Mouse (Mus musculus) ES-E14 (cell line): ENCODE data around the gene Ddx19a.

Experiments used
- CHD2 ChIP-seq: IDR thresholded peaks from 2 replicates; pipeline ENCODE4 v1.6.1; 2014; ENCODE audit warnings: mild to moderate bottlenecking, low read depth, low read length, inconsistent platforms
- HCFC1 ChIP-seq: IDR thresholded peaks from 2 replicates; pipeline ENCODE4 v1.6.1; 2012; ENCODE audit warnings: low read length, inconsistent platforms, borderline replicate concordance; ENCODE audit not compliant: insufficient read depth
- MAFK ChIP-seq: IDR thresholded peaks from 2 replicates; pipeline ENCODE4 v1.6.1; 2014; ENCODE audit warnings: mild to moderate bottlenecking, low read depth, low read length, inconsistent platforms; ENCODE audit not compliant: insufficient read depth
- ZC3H11A ChIP-seq: IDR thresholded peaks from 2 replicates; pipeline ENCODE4 v1.6.1; 2012; ENCODE audit warnings: low read depth, mild to moderate bottlenecking, inconsistent platforms, low read length, borderline replicate concordance
- ZNF384 ChIP-seq: IDR thresholded peaks from 2 replicates; pipeline ENCODE4 v1.6.1; 2012; ENCODE audit warnings: low read depth, low read length, inconsistent platforms

DNA sequence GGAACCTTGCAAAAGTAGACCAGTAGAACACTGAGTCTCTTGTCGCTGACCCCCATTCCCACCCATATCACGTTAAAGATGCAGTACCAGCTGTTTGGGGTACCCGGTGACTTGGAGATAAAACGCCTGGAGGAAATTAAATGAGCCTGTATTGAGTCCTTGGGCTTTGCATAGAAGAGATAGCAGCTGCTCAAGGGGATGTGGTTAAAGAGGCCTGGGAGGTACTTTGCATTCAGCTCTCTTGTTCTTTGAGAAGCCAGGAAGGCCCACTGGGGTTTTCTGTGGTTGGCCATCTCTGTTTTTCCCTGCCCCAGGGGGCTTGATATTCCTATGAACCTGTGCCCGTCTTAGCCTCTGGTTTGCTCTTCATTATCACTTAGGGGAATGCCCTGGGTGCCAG lies 68.5 kb downstream of the Ddx19a start:
- TF ChIP-seq ZC3H11A (no peak), MAFK (no peak), ZNF384 (no peak), CHD2 (no peak), HCFC1 (no peak)
